Mouse (Mus musculus) thymus, postnatal 25 days (tissue): ENCODE data around the gene Fshr.

Experiments used
- DNase-seq: peaks from one replicate; pipeline ENCODE4 v3.0.0; 2022

Fshr gene

DNA sequence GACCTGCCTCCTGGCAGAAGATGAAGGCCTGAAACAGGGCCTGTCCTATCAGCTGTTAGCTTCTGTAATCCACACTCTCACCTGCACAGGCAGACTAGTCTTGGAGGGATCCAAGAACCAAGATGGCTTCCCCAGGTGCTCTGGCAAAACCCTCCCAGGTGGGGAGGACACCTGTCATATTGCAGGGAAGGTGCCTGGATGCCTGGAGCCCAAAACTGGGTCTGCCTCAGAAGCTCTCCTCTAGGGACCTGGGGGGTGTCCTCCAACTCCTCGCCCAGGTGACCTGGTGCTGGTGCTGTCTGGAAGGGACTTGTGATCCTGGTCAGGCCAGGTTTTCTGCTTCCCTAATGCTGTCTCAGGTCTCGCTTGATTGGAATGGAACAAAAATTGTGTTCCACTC lies 167.5 kb downstream of the Fshr start:
- DNase-seq: no peak

DNA sequence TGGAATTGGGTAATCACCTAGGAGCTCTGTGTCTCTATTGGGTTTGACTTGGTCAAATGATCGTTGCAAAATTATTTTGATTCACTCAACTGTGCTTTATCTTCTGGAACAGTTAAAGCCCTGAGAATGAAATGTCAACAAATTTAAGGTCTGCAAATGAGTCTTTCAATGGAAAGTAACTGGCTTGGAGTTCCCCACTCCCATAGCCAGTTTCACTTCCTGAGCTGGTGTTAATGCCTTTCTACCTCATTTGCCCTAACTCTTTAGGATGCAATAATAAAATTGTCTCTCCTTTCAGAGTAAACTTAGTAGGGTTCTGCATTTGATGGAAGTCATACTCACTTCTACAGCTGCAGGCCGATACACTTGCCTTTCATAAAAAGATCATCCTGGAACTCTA lies 181.0 kb downstream of the Fshr start:
- no peak for DNase-seq

DNA sequence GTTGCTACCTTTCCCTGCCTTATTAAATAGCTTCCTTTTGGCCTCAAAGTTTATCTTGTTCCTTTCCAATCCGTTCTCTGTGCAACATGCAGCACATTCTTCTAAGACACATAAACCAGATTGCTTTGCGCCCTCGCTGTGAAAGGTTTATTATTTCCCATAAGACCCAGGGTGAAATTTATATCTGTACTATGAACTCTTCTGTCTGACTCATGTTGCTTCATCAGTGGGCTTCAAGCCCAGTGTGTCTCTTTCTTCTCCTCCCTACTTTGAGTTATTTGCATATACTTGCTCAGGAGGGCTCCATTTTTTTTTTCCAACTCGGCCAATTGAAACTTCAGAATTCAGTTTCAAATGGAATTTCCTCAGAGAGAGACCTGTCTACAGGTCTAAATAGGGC lies 183.5 kb downstream of the Fshr start:
- no peak for DNase-seq

DNA sequence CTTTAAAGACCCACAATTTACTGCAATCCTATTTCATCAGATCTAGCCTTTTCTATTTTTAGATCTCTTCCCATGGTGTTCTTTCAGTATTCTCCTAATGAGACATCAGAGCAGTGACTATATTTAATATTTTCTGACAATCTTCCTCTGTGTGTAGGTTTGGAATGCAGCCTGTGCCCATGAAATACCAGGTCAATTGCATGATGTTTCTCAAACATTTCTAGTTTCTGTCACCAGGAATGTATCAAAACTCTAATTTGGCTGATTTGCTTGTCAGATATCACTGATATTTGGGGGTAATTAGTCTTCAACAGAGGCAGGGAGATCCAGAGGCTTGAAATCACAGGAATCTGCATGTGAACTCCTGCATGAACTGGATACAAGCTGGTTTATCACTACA lies 186.8 kb downstream of the Fshr start:
- DNase-seq: no peak

DNA sequence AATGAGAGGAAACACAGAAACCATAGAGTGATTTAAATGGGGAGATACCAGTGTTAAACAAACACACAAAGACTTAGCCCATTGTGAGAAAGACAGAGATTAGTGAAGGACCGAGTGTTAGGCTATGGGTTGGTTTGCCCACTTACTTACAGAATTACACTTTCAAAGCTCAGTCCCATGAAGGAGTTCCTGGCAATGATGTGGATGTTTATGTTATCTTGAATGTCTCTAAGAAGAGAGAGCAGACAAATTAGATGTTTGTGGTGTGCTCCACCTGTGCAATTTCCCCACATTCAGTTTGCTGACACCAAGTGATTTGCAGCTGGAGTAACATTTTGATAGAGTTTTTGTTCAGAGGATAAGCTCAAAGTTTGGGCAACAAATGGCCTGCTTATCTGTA lies 191.4 kb downstream of the Fshr start:
- no peak for DNase-seq

DNA sequence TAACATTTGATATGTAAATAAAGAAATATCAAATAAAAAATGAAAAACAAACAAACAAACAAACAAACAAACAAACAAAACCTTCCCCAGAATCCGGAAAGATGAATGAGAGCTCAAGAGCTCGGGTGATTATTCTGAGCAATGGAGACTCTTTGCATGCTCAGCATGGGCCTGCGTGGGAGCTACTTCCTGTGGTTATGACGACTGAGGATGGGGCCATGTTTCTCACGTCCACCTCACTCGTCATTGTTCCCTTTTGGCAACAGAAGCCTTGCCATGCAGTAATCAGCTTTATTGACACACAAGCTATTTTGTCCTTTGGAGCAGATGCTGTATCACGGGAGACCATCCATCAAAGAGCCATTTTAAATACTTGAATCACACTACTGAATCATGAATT lies 191.8 kb downstream of the Fshr start:
- no peak for DNase-seq

DNA sequence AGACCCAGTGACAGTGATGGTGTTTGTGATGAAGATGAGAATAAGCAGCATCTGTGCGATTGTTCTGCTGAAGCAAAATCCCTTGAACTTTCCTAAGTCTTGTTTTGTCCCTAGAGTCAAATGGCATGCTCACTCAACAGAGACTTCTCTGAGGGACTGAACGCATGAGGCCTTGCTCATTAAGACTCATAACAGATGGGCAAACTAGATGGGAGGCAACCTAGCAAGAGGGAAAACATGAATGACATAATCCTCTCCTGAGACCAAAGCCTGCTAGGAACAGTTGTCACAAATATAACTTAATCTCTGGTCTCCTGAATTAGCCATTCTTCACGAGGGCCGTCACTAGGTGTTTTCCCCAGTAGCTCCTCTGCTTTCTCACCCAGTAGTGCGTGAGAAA lies 194.5 kb downstream of the Fshr start:
- DNase-seq: no peak

DNA sequence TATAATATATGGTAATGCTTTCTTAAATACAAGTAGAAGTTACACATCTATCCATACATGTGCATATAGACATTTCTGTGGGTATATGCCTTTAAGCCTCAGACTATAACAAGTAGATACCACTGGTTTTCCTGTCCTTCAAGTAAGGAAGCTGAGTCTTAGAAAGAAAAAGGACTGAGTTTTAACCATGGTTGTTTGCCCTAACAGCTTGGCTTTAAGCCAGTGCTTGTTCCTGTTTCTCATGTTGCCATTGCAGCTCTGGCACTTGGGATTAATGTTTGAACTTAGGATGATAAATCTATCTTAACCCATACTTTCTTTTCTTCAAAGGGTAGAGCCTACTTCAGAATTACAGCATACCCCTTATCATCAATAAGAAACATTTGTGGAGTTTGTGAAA lies 200.6 kb downstream of the Fshr start:
- no peak for DNase-seq

DNA sequence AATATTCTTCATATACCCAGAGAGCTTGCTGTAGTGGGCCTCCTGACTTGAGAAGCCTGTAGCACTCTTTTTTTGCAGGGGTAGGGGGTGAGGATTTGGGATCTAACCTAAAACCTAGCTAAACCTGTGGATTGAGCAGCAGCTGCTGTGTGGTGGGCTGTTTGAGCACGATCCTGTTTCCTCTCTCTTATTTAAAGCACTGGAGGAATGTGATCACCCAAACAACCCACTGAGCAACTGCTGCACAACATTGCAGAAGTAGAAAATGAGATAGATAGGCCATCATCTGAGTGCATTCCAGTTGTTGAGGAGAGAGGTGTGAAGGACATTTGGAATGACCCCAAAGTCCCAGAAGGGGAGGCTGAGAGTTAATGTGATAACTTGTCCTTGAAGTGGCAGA lies 202.2 kb downstream of the Fshr start:
- no peak for DNase-seq

DNA sequence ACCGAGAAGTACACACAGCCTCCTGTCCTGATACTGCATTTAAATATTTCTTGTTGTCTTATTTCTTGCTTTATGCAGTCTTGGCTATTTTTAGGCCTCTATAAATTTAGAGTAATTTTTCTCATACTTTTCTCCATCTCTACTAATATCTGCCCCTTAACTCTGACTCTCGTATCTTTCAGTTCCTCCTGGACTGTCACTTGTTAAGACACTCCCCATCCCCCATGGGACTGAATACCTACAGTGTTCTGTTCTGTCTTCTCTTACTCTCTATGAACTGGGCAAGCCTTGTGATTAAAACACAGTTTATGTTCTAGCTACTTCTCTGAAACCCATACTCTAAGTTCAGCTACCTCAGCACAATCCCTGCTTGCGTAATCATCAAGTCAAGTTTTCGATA lies 209.2 kb downstream of the Fshr start:
- no peak for DNase-seq

DNA sequence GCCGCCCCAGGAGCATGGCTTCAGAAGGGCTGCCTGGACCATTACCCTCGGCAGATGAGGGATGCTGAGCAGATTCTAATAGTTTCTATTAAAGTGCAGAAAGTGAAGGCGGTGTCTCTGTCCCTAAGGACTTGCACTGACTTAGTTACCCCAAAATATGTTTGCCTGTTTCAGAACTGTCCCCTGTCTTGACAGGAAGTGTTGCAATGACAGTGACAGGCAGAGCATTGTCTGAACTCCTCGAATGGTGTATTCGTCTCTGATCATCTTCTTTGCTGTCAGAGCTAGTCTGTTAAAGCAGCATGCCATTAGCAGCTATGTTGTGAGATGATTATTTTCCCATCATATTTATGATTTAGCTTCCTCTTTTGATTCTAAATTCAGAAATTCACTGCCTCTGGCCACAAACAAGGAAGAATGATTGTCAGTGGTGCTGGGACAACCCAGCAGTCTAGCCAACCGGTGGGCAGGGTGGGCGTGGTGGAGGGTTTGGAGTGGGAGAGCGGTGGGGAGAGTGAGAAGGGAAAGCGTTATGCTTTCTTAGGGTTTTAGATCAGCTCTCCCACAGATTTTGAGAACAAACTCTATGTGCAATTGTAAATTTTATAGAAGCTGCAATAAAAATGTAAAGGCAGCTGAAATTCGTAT lies 219.6 kb downstream of the Fshr start:
- no peak for DNase-seq

DNA sequence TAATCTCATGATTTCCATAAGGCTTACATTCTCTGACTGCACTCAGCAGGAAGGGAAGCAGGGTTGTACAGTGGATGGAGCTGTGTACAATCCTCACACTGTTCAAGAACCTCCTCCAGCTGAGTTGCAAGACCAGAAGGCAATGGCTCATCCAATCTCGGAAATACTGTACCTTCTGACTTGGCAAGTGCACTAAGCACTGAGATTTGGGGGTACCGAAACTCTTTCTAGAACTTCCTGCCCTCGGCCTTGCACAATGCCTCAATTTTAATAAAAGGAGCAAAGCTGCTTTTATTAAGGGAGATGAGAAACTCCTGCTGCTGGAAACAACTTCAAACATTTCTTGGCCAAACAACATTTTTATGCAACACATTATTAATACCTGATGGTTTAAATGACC lies 225.9 kb downstream of the Fshr start:
- no peak for DNase-seq

DNA sequence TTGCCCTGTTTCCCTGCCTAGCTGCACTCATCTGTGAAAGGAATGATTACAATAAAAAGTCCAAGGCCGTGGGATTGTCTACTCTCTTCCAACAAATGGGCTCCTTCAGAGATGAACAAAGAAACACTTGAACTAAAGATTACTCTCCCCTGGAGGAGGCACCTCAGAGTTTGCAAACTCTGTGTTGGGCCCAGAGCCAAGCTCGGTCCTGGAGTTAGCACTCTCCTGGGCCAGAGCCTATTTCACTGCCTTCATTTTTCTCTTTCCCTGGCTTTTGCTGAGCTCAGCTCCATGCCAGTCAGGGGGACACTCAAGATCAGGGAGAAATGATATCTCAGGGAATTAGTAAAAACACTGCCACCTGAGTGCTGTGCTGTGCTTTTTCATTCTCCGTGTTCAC lies 234.4 kb downstream of the Fshr start:
- no peak for DNase-seq

DNA sequence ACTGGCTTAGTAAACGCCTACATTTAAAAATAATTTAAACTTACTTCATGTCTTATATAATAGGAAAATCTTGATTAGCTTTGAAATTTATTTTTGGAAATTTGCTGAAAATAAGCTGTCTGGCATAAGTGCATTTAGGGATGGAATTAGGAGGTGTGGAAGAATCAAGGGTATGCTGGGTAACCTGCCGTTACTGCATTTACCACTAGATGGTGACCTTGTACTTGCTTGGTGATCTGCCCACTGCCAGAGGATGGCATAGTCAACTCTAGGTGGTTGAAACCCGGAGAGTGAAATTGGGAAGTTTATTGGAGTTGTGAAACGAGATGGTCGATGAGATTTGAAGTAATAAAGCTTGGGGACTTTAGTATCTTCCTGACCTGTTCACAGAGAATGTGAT lies 246.5 kb downstream of the Fshr start:
- DNase-seq: no peak

DNA sequence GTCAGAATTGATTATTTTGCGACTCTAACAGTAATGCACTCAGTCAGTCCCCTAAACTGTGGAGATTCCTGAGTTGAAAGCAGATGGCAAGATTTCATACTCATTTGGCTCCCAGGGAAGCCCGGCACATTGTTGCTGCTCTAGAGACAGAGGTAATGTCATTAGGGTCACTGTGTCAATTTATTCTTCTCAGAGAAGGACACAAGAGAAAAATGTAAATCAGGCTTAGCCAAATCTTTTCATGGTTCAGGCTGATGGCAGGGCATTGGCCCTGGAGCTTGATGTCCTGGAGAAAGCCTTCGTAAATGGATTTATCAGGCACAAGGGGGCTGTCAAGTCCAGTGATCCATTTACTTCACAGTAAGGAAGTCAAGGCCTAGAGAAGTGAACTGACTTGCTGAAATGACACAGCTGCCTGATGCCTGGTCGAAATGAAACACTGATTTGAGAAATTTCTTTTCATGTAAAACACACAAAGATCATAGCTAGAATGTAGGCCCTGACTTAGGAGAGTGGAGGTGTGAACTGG lies 262.3 kb downstream of the Fshr start:
- no peak for DNase-seq

DNA sequence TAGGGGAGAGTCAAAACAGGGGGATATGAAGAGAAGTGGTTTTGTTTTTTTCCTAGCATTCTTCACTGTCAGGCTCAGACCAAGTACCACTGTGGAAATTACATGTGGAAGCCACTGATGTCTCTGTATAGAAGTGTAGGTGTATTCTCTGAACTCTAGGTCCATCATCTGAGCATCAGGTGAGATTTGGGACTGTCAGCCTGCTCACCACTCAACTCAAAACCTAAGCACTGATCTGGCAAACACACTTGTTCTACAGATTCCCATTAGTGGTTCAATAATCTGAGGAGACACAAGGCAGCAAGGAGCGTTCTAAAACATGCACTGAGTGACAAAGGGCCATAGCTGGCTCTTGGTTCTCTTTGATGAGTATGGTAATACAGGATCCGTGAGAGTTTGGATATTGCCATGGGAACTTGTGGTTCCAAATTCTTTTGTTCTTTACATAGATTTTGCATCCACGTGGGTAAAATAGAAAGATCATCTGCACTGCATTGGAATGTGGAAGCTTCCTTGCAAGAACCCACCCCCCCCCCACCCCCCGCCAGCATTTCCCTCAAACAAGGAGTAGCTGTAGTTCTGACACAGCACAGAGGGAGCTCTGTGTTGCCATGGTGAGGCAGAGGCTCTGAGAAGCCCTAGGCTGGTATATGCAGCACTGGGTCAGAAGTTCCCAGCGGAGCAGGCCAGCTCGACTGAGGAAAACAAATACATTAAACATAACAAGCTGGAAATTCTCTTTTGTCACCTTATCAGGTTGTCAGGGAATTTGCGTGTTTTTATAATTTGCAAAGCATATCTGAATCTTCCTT lies 262.9 kb downstream of the Fshr start:
- DNase-seq: no peak

DNA sequence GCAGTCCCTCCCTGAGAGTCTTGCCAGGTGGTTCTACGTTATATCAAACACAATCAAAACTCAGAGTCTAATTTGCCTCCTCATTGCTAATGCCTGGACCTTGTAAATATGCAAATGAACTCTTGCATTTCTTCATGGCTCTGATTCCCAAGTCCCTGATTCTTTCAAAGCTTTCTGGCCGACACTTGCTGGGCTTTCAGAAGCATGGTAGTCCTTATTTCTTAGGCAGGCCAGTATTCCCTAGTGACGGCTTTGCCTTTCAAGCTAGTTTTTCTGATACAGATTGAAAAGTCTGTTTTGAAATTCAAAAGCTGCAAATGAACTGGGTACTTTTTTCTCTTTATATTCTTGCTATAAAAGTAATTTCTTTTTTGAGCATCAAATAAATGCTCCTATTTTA lies 263.5 kb downstream of the Fshr start:
- no peak for DNase-seq
